Mouse (Mus musculus) adrenal gland, postnatal 10 days (tissue): ENCODE measurements around the gene Serpinb9b. TPM values are rescaled to one million over a fixed set of nuclear protein-coding genes. Genes with fewer than 3 reads are reported as not detected.
"Not testable (repeated sequence)": the region's sequence is repeated elsewhere in the genome, so short reads cannot be mapped to it uniquely, and the experiment has no call there.

Experiments
- DNase-seq: peaks from one replicate; pipeline ENCODE4 v3.0.0; 2021; ENCODE audit warnings: mixed read lengths
- long read RNA-seq, 2 experiments: library from polyadenylated mRNA; stranded (forward); transcript quantifications; one replicate each; pipeline ENCODE4 v2.0.0; 2021
- total RNA-seq, 2 experiments: library from RNA; stranded (reverse); gene quantifications; 2 replicates each; pipeline ENCODE4 v1.2.3; 2021

The Serpinb9b gene
- not detected for total RNA-seq
- long read RNA-seq, experiment 1: 0 reads
- long read RNA-seq, experiment 2: 0 reads

GRCm38 (mm10) chr13:33027244-33027643, at the start of gene Serpinb9b:
Gene Serpinb9b (plus strand): TSS chr13:33027416.
- no peak for DNase-seq

- DNase-seq: no peak
These were observed 44.6 kb upstream of the Serpinb9b start for GRCm38 (mm10) chr13:32982556-32983042.

- DNase-seq: no peak
These were observed 41.0 kb upstream of the Serpinb9b start for GRCm38 (mm10) chr13:32986256-32986655.

- DNase-seq: peak; percentile 30
These were observed 33.9 kb upstream of the Serpinb9b start for GRCm38 (mm10) chr13:32993152-32993893.

- no peak for DNase-seq
These were observed 33.3 kb upstream of the Serpinb9b start for GRCm38 (mm10) chr13:32993894-32994242.

GRCm38 (mm10) chr13:32995051-32995450, 32.2 kb upstream of the Serpinb9b start:
- no peak for DNase-seq

- no peak for DNase-seq
These were observed 25.9 kb upstream of the Serpinb9b start for GRCm38 (mm10) chr13:33001341-33001740.

- DNase-seq: no peak
These were observed 24.3 kb upstream of the Serpinb9b start, which contains the start of gene Serpinb9 for GRCm38 (mm10) chr13:33002950-33003349. Gene Serpinb9 (plus strand): TSS chr13:33003250.

- DNase-seq: no peak
These were observed 23.4 kb upstream of the Serpinb9b start for GRCm38 (mm10) chr13:33003523-33004413.

GRCm38 (mm10) chr13:33004414-33005105, 22.7 kb upstream of the Serpinb9b start:
- peak; percentile 93 for DNase-seq

- DNase-seq: no peak
These were observed 21.6 kb upstream of the Serpinb9b start for GRCm38 (mm10) chr13:33005501-33006075.

GRCm38 (mm10) chr13:33006555-33006954, 20.7 kb upstream of the Serpinb9b start:
- DNase-seq: no peak

- no peak for DNase-seq
These were observed 14.8 kb upstream of the Serpinb9b start for GRCm38 (mm10) chr13:33012395-33012794.

- no peak for DNase-seq
These were observed 13.9 kb upstream of the Serpinb9b start for GRCm38 (mm10) chr13:33013271-33013670.

GRCm38 (mm10) chr13:33022371-33022770, 4.8 kb upstream of the Serpinb9b start:
- no peak for DNase-seq

- DNase-seq: no peak
These were observed 674 bp upstream of the Serpinb9b start for GRCm38 (mm10) chr13:33026427-33027057.

- no peak for DNase-seq
These were observed 930 bp downstream of the Serpinb9b start for GRCm38 (mm10) chr13:33028146-33028545.

GRCm38 (mm10) chr13:33028550-33028949, 1.3 kb downstream of the Serpinb9b start:
- no peak for DNase-seq

GRCm38 (mm10) chr13:33029478-33029877, 2.3 kb downstream of the Serpinb9b start:
- not testable (repeated sequence) for DNase-seq

GRCm38 (mm10) chr13:33030281-33030680, 3.1 kb downstream of the Serpinb9b start:
- peak; percentile 41 for DNase-seq

- DNase-seq: no peak
These were observed 8.3 kb downstream of the Serpinb9b start for GRCm38 (mm10) chr13:33035506-33035905.
